Mouse (Mus musculus): ENCODE data around the gene Rabgap1l.

- TF ChIP-seq CTCF (IDR thresholded peaks at IDR 0.05; ENCODE audit: extremely low read depth, insufficient read depth, insufficient read length, insufficient replicate concordance): peak; percentile 88
- no peak for TF ChIP-seq POLR2A (IDR thresholded peaks at IDR 0.05; ENCODE audit: low read depth, low read length)
Measured at GRCm38 (mm10) chr1:160758243-160758642, 34.8 kb downstream of the Rabgap1l start.

Measured in spleen, adult 2 months (tissue).